ENCODE assay signal across 9 mouse cellular contexts in genomic region chr2:93179603-93180002, GRCm38 (mm10). TPM values are rescaled to one million over a fixed set of nuclear protein-coding genes. Genes with fewer than 3 reads are reported as not detected.
A peak's percentile ranks its signal among the peaks of the same experiment; 100 is the strongest.
DNase-seq lines count a peak whose midpoint lies in the region; ATAC-seq and TF ChIP-seq lines count a peak whose summit lies in the region.
"Had no signal": no experiment of that assay in that cellular context is flagged by ENCODE, and none has a peak within 500 bp of the region (broad histone marks: within the 10 kb centered on the region; RNA-seq: fewer than 3 reads in every experiment).

No protein-coding gene starts in this region.

- intact Hi-C loops in heart, postnatal 14 days (cut with DNase I), result no loop called here
- intact Hi-C loops in heart, postnatal 25 days (cut with DNase I), result no loop called here

- TF ChIP-seq CTCF in midbrain, postnatal 0 days (IDR thresholded peaks at IDR 0.05), result no peak

- no peak for ATAC-seq in heart, embryonic 15.5 days (replicated peaks; ENCODE audit: insufficient number of reproducible peaks, insufficient read depth, low FRiP score, low read depth)
- ATAC-seq in hindbrain, embryonic 16.5 days, result no peak
- no peak for ATAC-seq in midbrain, postnatal 0 days (ENCODE audit: low FRiP score)

- H3K4me2 ChIP-seq in heart, embryonic 15.5 days, result peak overlapping the region; percentile 69
- peak overlapping the region; percentile 66; the same call in 1 of the 2 replicates for H3K4me2 ChIP-seq in hindbrain, embryonic 16.5 days (ENCODE audit: low read length)
- peak overlapping the region; percentile 54; the same call in 1 of the 2 replicates for H3K4me2 ChIP-seq in midbrain, postnatal 0 days (ENCODE audit: low read depth, low read length, poor library complexity, severe bottlenecking)

- no peak for DNase-seq in heart, postnatal 14 days
- no peak for DNase-seq in forebrain, embryonic 10.5 days (ENCODE audit: extremely low spot score, low spot score)
- no peak for DNase-seq in midbrain, postnatal 0 days (ENCODE audit: low spot score)
- DNase-seq in heart, postnatal 25 days (ENCODE audit: low spot score), result no peak
- no peak for DNase-seq in spleen, postnatal 14 days (ENCODE audit: low spot score in 2 of 2)
- no peak for DNase-seq in left cerebral cortex, adult 11 months (ENCODE audit: low spot score)
- DNase-seq: adrenal gland, adult 8-10 months had no signal

- H3K27ac ChIP-seq in heart, embryonic 15.5 days, result no peak overlapping the region
- H3K27ac ChIP-seq in forebrain, embryonic 10.5 days, result peak overlapping the region; percentile 31; the same call in 1 of the 2 replicates
- H3K27ac ChIP-seq in hindbrain, embryonic 16.5 days (ENCODE audit: low read depth, low read length), result no peak overlapping the region; the same call in 1 of the 2 replicates
- H3K27ac ChIP-seq in midbrain, postnatal 0 days (ENCODE audit: low read depth, low read length), result no peak overlapping the region

- H3K9me3 ChIP-seq in heart, embryonic 15.5 days (replicated peaks), result no peaks in the 10 kb centered on the region
- no peaks in the 10 kb centered on the region for H3K9me3 ChIP-seq in forebrain, embryonic 10.5 days
- no peaks in the 10 kb centered on the region for H3K9me3 ChIP-seq in hindbrain, embryonic 16.5 days (ENCODE audit: control insufficient read depth, low read length)
- H3K9me3 ChIP-seq in midbrain, postnatal 0 days (ENCODE audit: low read length), result no peaks in the 10 kb centered on the region

- 74% methylated on average over 5 of the region's 5 CpGs for WGBS in heart, embryonic 15.5 days
- WGBS in forebrain, embryonic 10.5 days, result 48% methylated on average over 5 of the region's 5 CpGs
- 63% methylated on average over 5 of the region's 5 CpGs for WGBS in hindbrain, embryonic 16.5 days
- WGBS in midbrain, postnatal 0 days, result 65% methylated on average over 5 of the region's 5 CpGs

- H3K4me1 ChIP-seq in heart, embryonic 15.5 days (replicated peaks), result peaks cover 9% of the 10 kb centered on the region
- H3K4me1 ChIP-seq in forebrain, embryonic 10.5 days, result peaks cover 74% of the 10 kb centered on the region
- H3K4me1 ChIP-seq in hindbrain, embryonic 16.5 days (ENCODE audit: control insufficient read depth, insufficient read depth, low read depth, low read length), result peaks cover 37% of the 10 kb centered on the region
- peaks cover 19% of the 10 kb centered on the region; the same call in 1 of the 2 replicates for H3K4me1 ChIP-seq in midbrain, postnatal 0 days (ENCODE audit: insufficient read depth, low read length)

- no peaks in the 10 kb centered on the region for H3K36me3 ChIP-seq in heart, embryonic 15.5 days
- no peaks in the 10 kb centered on the region for H3K36me3 ChIP-seq in forebrain, embryonic 10.5 days (replicated peaks)
- H3K36me3 ChIP-seq in hindbrain, embryonic 16.5 days (ENCODE audit: control insufficient read depth, insufficient read depth, low read length), result no peaks in the 10 kb centered on the region
- H3K36me3 ChIP-seq in midbrain, postnatal 0 days (ENCODE audit: insufficient read depth, low read length), result no peaks in the 10 kb centered on the region

- H3K9ac ChIP-seq in heart, embryonic 15.5 days, result no peak overlapping the region
- H3K9ac ChIP-seq in hindbrain, embryonic 16.5 days (ENCODE audit: low read depth, low read length), result peak overlapping the region; percentile 66
- H3K9ac ChIP-seq in midbrain, postnatal 0 days (replicated peaks; ENCODE audit: low read length, poor library complexity, severe bottlenecking), result peak overlapping the region; percentile 57

- peaks cover 76% of the 10 kb centered on the region for H3K27me3 ChIP-seq in heart, embryonic 15.5 days
- peaks cover 95% of the 10 kb centered on the region for H3K27me3 ChIP-seq in forebrain, embryonic 10.5 days (ENCODE audit: poor library complexity, severe bottlenecking)
- no peaks in the 10 kb centered on the region for H3K27me3 ChIP-seq in hindbrain, embryonic 16.5 days (replicated peaks; ENCODE audit: control insufficient read depth, insufficient read depth, low read length)
- no peaks in the 10 kb centered on the region; the same call in 1 of the 2 replicates for H3K27me3 ChIP-seq in midbrain, postnatal 0 days (ENCODE audit: insufficient read depth, low read length)

- no peak overlapping the region for H3K4me3 ChIP-seq in heart, embryonic 15.5 days
- H3K4me3 ChIP-seq in forebrain, embryonic 10.5 days, result peak overlapping the region; percentile 52
- H3K4me3 ChIP-seq in hindbrain, embryonic 16.5 days (ENCODE audit: low read length), result no peak overlapping the region
- H3K4me3 ChIP-seq in midbrain, postnatal 0 days (ENCODE audit: low read depth, low read length), result no peak overlapping the region

RNA-seq across cellular contexts. Expression of gene Trp53i11, which starts 7.7 kb away (rescaled TPM):
- polyA plus RNA-seq in heart, embryonic 15.5 days (2015; fragmentation: Nextera tagmentation; extraction: Ambion mirVana), result 19.7 and 31.6 TPM in 2 replicates
- 10 to 100 TPM; 67.8 to 68.8 TPM for total RNA-seq in heart, postnatal 14 days (2021)
- polyA plus RNA-seq in forebrain, embryonic 10.5 days (2016; fragmentation: Nextera tagmentation; extraction: Ambion mirVana), result 74.4 and 77.0 TPM in 2 replicates
- 74.7 and 123 TPM in 2 replicates for polyA plus RNA-seq in hindbrain, embryonic 16.5 days (2015; fragmentation: Nextera tagmentation; extraction: Ambion mirVana)
- 111 and 124 TPM in 2 replicates for total RNA-seq in midbrain, postnatal 0 days (2014; rRNA removed)
- 74.7 and 76.0 TPM in 2 replicates for polyA plus RNA-seq in midbrain, postnatal 0 days (2015; fragmentation: Nextera tagmentation; extraction: Ambion mirVana)
- total RNA-seq in heart, postnatal 25 days (2021), result 10 to 100 TPM; 30.3 to 45.6 TPM
